Mouse (Mus musculus) midbrain, embryonic 13.5 days (tissue): ENCODE data around the gene Slc41a2. TPM values are rescaled to one million over a fixed set of nuclear protein-coding genes. Genes with fewer than 3 reads are reported as not detected.

Source experiments
- ATAC-seq: fragments of 200-750 bp; cut with Nextera tagmentation; 2 replicates; pipeline ENCODE4 v1.8.0; 2017; ENCODE audit warnings: mild to moderate bottlenecking, moderate TSS enrichment, moderate library complexity
- H3K27ac ChIP-seq: fragments of 300-500 bp; sonication (generic); 2 replicates; pipeline ENCODE4 v1.5.1; 2015; ENCODE audit warnings: inconsistent platforms, mild to moderate bottlenecking, moderate library complexity
- H3K27me3 ChIP-seq: fragments of 300-500 bp; sonication (generic); 2 replicates; pipeline ENCODE4 v1.6.1; 2015; ENCODE audit warnings: mild to moderate bottlenecking, inconsistent platforms
- H3K36me3 ChIP-seq: fragments of 300-500 bp; sonication (generic); 2 replicates; pipeline ENCODE4 v1.6.1; 2015; ENCODE audit warnings: mild to moderate bottlenecking, inconsistent platforms
- H3K4me1 ChIP-seq: fragments of 300-500 bp; sonication (generic); replicated peaks from 2 replicates; pipeline ENCODE4 v1.6.1; 2015; ENCODE audit warnings: inconsistent platforms
- H3K4me2 ChIP-seq: fragments of 300-500 bp; sonication (generic); replicated peaks from 2 replicates; pipeline ENCODE4 v1.6.1; 2015; ENCODE audit warnings: moderate library complexity, mild to moderate bottlenecking, inconsistent platforms
- H3K4me3 ChIP-seq: fragments of 300-500 bp; sonication (generic); replicated peaks from 2 replicates; pipeline ENCODE4 v1.5.1; 2015; ENCODE audit warnings: mild to moderate bottlenecking, inconsistent platforms
- H3K9ac ChIP-seq: fragments of 300-500 bp; sonication (generic); replicated peaks from 2 replicates; pipeline ENCODE4 v1.6.1; 2015; ENCODE audit warnings: mild to moderate bottlenecking, inconsistent platforms
- H3K9me3 ChIP-seq: fragments of 300-500 bp; sonication (generic); 2 replicates; pipeline ENCODE4 v1.6.1; 2016; ENCODE audit warnings: mild to moderate bottlenecking, inconsistent platforms
- WGBS: fragments of 180-500 bp; shearing (Covaris S2); methylation state at CpG from one replicate; pipeline ENCODE4 v1.1.7; 2015; 5-methylcytosine and 5-hydroxymethylcytosine counted together
- polyA plus RNA-seq: library from polyadenylated mRNA; unstranded; fragments of >200 nt; fragmentation: Nextera tagmentation; extraction: Ambion mirVana; gene quantifications from 2 replicates; pipeline ENCODE4 v1.2.1, GENCODE M21; 2015

Slc41a2 gene
- polyA plus RNA-seq, 1 experiment from 2014 or later = 3.4 TPM

DNA sequence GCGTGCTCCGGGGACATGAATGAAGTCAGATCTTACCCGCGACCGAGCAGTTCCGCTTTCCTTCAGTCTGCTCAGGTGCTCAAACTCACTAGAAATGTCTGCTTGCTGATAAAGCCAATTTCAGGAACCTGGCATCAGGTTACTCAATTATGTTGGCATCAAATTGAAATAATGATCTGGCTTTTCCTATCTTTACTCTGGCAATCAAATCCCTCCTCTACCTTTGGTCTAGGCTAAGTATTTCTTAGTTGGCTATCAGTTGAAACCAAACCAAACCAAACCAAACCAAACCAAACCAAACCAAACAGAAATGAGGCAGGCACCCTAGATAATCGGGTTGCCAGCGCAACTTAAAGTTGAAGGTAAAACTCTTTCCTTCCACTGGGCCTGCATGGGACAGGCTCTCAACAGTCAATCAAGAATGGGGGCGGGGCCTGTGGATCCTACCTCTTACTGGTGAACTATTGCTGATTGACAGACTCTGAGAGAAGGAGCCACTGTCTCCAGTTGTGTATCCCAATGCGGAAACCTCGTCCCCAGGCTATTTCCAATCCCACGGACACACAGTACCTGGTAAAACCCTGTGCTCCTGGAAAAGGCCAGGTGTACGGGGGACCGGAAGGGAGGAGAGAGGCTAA lies 10.9 kb downstream of the Slc41a2 start:
- Histone ChIP-seq H3K27ac (no peak overlapping the region), H3K9ac (no peak overlapping the region), H3K27me3 (peaks cover 6% of the 10 kb centered on the region; the same call in 1 of the 2 replicates), H3K36me3 (no peaks in the 10 kb centered on the region), H3K4me3 (no peak overlapping the region), H3K4me2 (no peak overlapping the region), H3K9me3 (no peaks in the 10 kb centered on the region), H3K4me1 (no peaks in the 10 kb centered on the region; the same call in 1 of the 2 replicates)
- 94% methylated on average over 14 of the region's 14 CpGs for WGBS
- no peak for ATAC-seq

DNA sequence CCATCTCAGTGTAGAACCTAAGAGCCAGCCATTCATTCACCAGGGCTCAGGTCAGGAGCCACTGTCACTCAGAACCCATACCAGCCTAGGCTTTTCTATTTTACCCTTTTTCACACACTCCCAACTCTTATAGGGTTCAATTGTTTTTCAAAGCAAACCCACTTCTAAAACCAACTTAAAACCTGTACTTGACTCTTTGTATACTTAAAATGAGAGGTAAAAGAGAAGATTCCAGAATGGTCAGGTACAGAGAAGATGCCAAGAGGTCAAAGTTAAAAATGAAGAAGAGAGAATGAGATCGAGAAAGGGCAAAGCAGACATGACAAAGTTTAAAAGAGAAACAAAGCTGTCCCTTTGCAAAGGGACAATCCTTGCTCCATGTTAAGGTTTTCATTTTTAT lies 11.8 kb downstream of the Slc41a2 start:
- no peaks in the 10 kb centered on the region for H3K9me3 ChIP-seq
- H3K4me2 ChIP-seq = no peak overlapping the region
- H3K36me3 ChIP-seq = no peaks in the 10 kb centered on the region
- no peaks in the 10 kb centered on the region; the same call in none of the 2 replicates for H3K4me1 ChIP-seq
- peaks cover 6% of the 10 kb centered on the region; the same call in 1 of the 2 replicates for H3K27me3 ChIP-seq
- 95% methylated on average over 1 of the region's 1 CpGs for WGBS
- H3K27ac ChIP-seq = no peak overlapping the region
- H3K4me3 ChIP-seq = no peak overlapping the region
- ATAC-seq = no peak
- H3K9ac ChIP-seq = no peak overlapping the region

DNA sequence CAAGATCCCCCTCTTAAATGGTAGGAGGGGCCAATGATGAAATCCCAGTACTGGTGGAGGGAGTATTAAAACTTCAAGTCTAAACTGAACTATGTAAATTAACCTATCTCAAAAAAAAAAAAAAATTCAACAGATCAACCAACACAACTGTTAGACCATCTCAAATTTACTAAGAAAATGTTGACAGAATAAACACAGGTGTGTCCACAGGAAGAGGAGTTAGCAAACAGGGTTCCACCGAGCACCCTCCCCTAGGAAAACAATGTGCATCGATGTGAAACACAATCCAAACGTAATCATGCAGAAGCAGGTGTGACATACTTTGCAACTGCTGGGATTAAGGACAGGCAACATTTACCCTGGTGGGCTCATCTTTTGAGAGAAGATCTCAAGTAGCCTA lies 12.8 kb downstream of the Slc41a2 start:
- peaks cover 9% of the 10 kb centered on the region; the same call in 1 of the 2 replicates for H3K27me3 ChIP-seq
- H3K4me1 ChIP-seq = no peaks in the 10 kb centered on the region; the same call in none of the 2 replicates
- H3K36me3 ChIP-seq = no peaks in the 10 kb centered on the region
- H3K9me3 ChIP-seq = no peaks in the 10 kb centered on the region
- no peak overlapping the region for H3K4me2 ChIP-seq
- no peak overlapping the region for H3K27ac ChIP-seq
- ATAC-seq = no peak
- 89% methylated on average over 3 of the region's 3 CpGs for WGBS
- no peak overlapping the region for H3K4me3 ChIP-seq
- H3K9ac ChIP-seq = no peak overlapping the region

DNA sequence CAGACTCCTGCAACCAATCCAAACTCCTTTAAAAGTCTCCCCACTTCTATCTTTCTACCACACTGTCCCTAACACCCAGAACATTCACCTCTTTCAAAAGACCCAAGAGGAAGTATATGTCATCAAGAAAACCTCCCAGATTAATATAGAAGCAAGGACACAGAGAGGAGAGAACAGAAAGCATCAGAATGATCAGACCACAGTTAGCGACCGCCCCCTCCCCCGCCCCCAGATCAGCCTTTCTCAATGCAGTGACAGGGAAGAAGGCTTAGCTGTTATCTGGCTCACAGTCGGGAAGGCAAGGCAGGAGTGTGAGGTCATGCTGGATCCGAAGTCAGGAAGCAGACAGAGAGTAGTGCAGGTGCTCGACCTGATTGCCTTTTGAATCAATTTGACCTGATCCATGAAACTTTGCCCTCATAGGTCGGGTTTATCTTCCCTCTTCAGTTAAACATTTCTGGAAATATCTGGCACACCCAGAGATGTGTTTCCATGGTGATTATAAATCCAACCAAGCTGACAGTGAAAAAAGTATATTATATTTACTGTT lies 15.1 kb downstream of the Slc41a2 start:
- no peak overlapping the region for H3K4me3 ChIP-seq
- H3K36me3 ChIP-seq = no peaks in the 10 kb centered on the region
- peaks cover 9% of the 10 kb centered on the region; the same call in 1 of the 2 replicates for H3K27me3 ChIP-seq
- no peak overlapping the region for H3K4me2 ChIP-seq
- no peaks in the 10 kb centered on the region for H3K9me3 ChIP-seq
- 43% methylated on average over 7 of the region's 7 CpGs for WGBS
- H3K9ac ChIP-seq = no peak overlapping the region
- ATAC-seq = no peak
- H3K4me1 ChIP-seq = no peaks in the 10 kb centered on the region; the same call in none of the 2 replicates
- no peak overlapping the region for H3K27ac ChIP-seq

DNA sequence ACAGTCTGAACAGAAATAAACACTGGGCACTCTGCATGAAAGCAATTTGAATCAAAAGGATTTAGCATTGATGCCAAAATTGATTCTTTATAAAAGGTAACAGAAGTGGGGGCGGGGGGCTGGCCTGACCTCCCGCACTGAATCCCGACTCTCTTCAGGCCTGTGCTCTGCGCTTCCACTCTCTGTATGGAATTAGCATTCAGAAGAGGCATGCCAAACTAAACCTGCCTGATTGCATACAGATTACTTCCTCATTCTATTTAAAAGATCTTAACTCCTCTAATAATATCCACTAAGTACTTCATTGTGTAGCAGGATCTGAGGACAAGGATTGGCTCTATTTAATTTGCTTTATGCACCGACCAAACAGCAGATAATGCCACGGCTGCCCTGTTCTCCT lies 16.2 kb downstream of the Slc41a2 start:
- H3K9me3 ChIP-seq = no peaks in the 10 kb centered on the region
- H3K4me1 ChIP-seq = no peaks in the 10 kb centered on the region; the same call in none of the 2 replicates
- no peak overlapping the region for H3K9ac ChIP-seq
- 22% methylated on average over 6 of the region's 6 CpGs for WGBS
- ATAC-seq = 0 out of 2 replicates have a peak, but pooled peaks have one; percentile 50
- peaks cover 9% of the 10 kb centered on the region; the same call in 1 of the 2 replicates for H3K27me3 ChIP-seq
- no peak overlapping the region for H3K4me2 ChIP-seq
- H3K4me3 ChIP-seq = no peak overlapping the region
- H3K27ac ChIP-seq = no peak overlapping the region
- no peaks in the 10 kb centered on the region for H3K36me3 ChIP-seq

DNA sequence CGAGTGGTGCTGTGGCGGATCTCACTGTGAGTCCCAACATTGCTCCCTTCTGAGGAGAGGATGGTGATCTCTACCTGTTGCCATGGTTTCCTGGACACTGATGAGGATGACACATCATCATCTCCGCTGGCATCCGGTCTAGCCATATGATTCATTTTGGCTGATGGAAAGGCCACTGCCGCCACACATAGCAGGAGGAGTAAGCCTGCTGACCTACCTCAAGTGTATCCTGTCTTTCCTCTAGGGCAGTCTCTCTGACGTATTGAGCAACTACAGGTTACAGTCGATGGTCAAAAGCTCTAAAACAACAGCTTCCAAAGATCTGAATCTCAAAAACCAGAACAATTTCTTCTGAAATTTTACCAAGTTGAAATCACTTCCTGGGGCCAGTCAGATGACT lies 16.8 kb downstream of the Slc41a2 start:
- Histone ChIP-seq H3K9ac (no peak overlapping the region), H3K9me3 (no peaks in the 10 kb centered on the region), H3K36me3 (no peaks in the 10 kb centered on the region), H3K27ac (no peak overlapping the region), H3K27me3 (peaks cover 9% of the 10 kb centered on the region; the same call in 1 of the 2 replicates), H3K4me1 (no peaks in the 10 kb centered on the region; the same call in none of the 2 replicates), H3K4me3 (no peak overlapping the region), H3K4me2 (no peak overlapping the region)
- WGBS = 91% methylated on average over 7 of the region's 7 CpGs
- ATAC-seq = no peak

DNA sequence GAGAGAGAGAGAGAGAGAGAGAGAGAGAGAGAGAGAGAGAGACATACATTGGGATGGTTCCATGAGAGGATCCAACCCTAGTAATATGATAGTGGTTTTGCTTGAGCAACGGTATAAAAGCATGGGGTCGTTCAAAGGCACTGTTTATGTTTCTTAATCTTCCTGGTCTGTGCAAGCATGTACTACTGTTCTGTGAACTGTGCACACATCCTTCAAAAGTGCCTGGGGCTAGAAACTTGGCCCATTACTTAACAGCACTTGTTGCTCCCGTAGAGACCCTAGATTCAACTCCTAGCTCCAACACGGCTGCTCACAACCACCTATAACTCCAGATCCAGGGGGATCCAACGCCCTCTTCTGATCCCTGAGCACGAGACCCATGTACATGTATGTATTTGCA lies 17.3 kb downstream of the Slc41a2 start:
- no peaks in the 10 kb centered on the region; the same call in none of the 2 replicates for H3K4me1 ChIP-seq
- peaks cover 9% of the 10 kb centered on the region; the same call in 1 of the 2 replicates for H3K27me3 ChIP-seq
- H3K27ac ChIP-seq = no peak overlapping the region
- no peaks in the 10 kb centered on the region for H3K36me3 ChIP-seq
- ATAC-seq = no peak
- H3K9ac ChIP-seq = no peak overlapping the region
- H3K4me3 ChIP-seq = no peak overlapping the region
- H3K9me3 ChIP-seq = no peaks in the 10 kb centered on the region
- WGBS = 89% methylated on average over 6 of the region's 6 CpGs
- H3K4me2 ChIP-seq = no peak overlapping the region

DNA sequence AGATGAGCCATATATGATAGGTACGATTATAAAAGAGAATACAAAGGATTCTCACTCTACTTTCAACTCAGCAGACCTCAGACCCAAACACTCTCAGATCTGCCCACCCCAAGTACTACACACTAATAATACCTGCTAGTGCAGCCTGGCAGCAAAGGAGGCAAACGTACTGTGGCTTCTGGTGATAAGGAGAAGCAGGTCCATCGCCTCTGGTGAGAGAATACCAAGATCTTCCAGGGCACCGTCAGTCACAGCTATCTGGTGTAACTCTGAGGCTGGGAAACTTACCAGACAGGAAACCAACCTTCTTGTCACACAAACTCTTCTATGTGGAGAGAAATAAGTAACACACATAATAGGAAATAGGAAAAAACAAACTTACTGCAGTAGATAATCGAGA lies 24.6 kb downstream of the Slc41a2 start:
- H3K9me3 ChIP-seq = no peaks in the 10 kb centered on the region
- ATAC-seq = no peak
- no peaks in the 10 kb centered on the region for H3K36me3 ChIP-seq
- H3K27ac ChIP-seq = no peak overlapping the region
- H3K4me2 ChIP-seq = no peak overlapping the region
- no peak overlapping the region for H3K4me3 ChIP-seq
- H3K9ac ChIP-seq = no peak overlapping the region
- H3K27me3 ChIP-seq = no peaks in the 10 kb centered on the region
- WGBS = 86% methylated on average over 5 of the region's 5 CpGs
- H3K4me1 ChIP-seq = no peaks in the 10 kb centered on the region

DNA sequence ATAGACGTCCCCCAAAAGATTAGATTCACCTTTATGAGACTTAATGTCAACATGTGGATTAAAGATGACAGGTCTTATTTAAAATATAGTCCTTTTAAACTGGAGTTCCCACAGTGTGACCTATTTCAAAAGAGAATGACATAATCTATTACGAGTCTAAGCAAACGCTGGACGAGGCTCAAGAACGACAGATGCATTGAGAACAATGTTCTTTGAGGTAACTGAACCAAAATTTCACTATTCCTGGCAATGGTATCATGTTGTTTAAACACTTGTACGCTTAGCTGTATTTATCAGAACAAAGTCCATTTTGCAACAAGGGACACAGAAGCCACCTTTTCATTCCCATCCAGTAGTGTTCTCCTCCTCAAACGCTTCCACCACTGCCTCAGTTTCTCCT lies 27.3 kb downstream of the Slc41a2 start:
- no peak overlapping the region for H3K4me3 ChIP-seq
- H3K9me3 ChIP-seq = no peaks in the 10 kb centered on the region
- no peak overlapping the region for H3K9ac ChIP-seq
- H3K36me3 ChIP-seq = no peaks in the 10 kb centered on the region
- H3K27me3 ChIP-seq = no peaks in the 10 kb centered on the region
- no peak overlapping the region for H3K4me2 ChIP-seq
- H3K27ac ChIP-seq = no peak overlapping the region
- no peaks in the 10 kb centered on the region; the same call in 1 of the 2 replicates for H3K4me1 ChIP-seq
- no peak for ATAC-seq
- WGBS = 90% methylated on average over 7 of the region's 7 CpGs

DNA sequence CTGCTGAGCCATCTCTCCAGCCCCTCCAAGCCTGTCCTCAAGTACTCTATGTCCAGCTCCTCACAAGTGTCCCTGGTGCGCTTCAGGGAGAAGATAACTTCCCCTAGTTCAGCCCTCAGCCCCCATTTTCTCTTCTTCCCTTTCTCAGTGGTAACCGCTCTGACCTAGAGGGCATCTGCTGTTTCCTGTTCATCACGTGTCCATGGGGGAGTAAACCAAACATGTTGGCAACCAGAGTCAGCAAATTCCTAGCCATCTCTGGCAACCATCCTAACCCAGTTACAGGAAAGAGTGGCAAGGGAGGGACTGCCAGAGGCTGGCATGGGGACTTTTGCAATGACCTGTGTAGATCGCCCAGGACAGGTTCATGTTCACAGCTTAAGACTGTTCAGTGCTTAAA lies 36.0 kb downstream of the Slc41a2 start:
- ATAC-seq = no peak
- Histone ChIP-seq H3K27ac (no peak overlapping the region), H3K4me1 (no peaks in the 10 kb centered on the region; the same call in 1 of the 2 replicates), H3K4me3 (no peak overlapping the region), H3K36me3 (no peaks in the 10 kb centered on the region; the same call in 1 of the 2 replicates), H3K4me2 (no peak overlapping the region), H3K9ac (no peak overlapping the region), H3K27me3 (no peaks in the 10 kb centered on the region), H3K9me3 (no peaks in the 10 kb centered on the region)
- 83% methylated on average over 4 of the region's 4 CpGs for WGBS

DNA sequence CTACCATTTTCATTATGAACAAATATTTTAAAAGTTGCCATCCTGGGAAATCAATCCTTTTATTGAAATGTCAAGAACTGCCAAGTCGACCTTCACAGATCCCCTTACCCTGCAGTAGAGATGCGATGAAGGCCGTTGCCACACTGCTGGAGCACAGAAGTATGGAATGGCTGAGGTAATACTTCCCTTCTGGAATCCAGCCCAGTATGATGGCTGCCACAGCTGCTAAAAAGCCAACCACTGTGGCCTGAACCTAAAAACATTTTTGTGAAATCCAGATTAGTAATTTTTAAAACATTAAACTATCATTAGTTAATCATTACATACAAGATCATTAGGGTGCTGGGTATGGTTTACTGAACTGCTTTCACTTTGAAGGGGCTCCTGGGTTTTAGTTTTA lies 36.6 kb downstream of the Slc41a2 start:
- Histone ChIP-seq H3K27me3 (no peaks in the 10 kb centered on the region), H3K9ac (no peak overlapping the region), H3K4me2 (no peak overlapping the region), H3K27ac (no peak overlapping the region), H3K4me3 (no peak overlapping the region), H3K9me3 (no peaks in the 10 kb centered on the region), H3K36me3 (no peaks in the 10 kb centered on the region; the same call in 1 of the 2 replicates), H3K4me1 (no peaks in the 10 kb centered on the region; the same call in 1 of the 2 replicates)
- ATAC-seq = no peak
- 84% methylated on average over 3 of the region's 3 CpGs for WGBS

DNA sequence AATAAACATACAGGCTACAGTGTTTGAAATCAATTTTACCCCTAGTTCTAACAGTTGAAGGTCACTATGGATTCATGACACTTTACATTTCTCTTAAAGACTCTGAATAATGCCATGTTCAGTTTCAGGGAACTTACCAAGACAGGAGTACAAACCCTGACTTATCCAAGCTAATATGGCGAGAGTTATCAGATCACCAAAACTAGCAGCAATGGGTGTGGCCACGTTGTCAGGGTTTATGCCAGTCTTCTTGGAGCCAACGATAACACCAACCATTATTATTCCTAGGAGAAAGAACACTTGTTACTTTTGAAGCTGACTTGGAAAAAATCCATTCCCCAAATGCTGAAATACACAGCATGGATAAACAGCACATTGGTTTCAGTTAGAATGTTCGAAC lies 40.7 kb downstream of the Slc41a2 start:
- Histone ChIP-seq H3K27me3 (peaks cover 6% of the 10 kb centered on the region; the same call in 1 of the 2 replicates), H3K27ac (no peak overlapping the region), H3K9ac (no peak overlapping the region), H3K4me3 (no peak overlapping the region), H3K36me3 (no peaks in the 10 kb centered on the region), H3K9me3 (no peaks in the 10 kb centered on the region), H3K4me2 (no peak overlapping the region), H3K4me1 (no peaks in the 10 kb centered on the region)
- no peak for ATAC-seq
- WGBS = 84% methylated on average over 4 of the region's 4 CpGs
